Mouse (Mus musculus) ES-E14 (cell line): Measurements from ENCODE around the gene Car9. TPM values are rescaled to one million over a fixed set of nuclear protein-coding genes. Genes with fewer than 3 reads are reported as not detected.

Experiments
- DNase-seq: peaks from one replicate; pipeline ENCODE4 v3.0.0-alpha.2; 2013; ENCODE audit warnings: low read depth, low spot score
- H3K27ac ChIP-seq: 2 replicates; pipeline ENCODE4 v1.5.1; 2012; ENCODE audit warnings: low read depth, mild to moderate bottlenecking, low read length, moderate library complexity, mixed read lengths; ENCODE audit not compliant: poor library complexity, insufficient read depth, severe bottlenecking
- H3K36me3 ChIP-seq: 2 replicates; pipeline ENCODE4 v1.6.1; 2012; ENCODE audit warnings: mild to moderate bottlenecking, low read length, moderate library complexity, mixed read lengths; ENCODE audit not compliant: control insufficient read depth, poor library complexity, insufficient read depth, severe bottlenecking
- H3K4me1 ChIP-seq, 2 experiments: fragments of 150-350 bp in 1 of 2; sonication (generic) in 1 of 2; 2 replicates each; pipeline ENCODE4 v1.6.1; 2012; ENCODE audit warnings: low read length in 2 of 2, mild to moderate bottlenecking in 1 of 2, mixed read lengths in 1 of 2; ENCODE audit not compliant: control insufficient read depth in 2 of 2, insufficient read depth in 2 of 2, poor library complexity in 1 of 2
- H3K4me3 ChIP-seq, 2 experiments: fragments of 150-350 bp in 1 of 2; sonication (generic) in 1 of 2; 2 replicates each; pipeline ENCODE4 v1.5.1; 2012; ENCODE audit warnings: low read length in 2 of 2, low read depth in 1 of 2, mild to moderate bottlenecking in 1 of 2, mixed read lengths in 1 of 2; ENCODE audit not compliant: insufficient read depth in 1 of 2, poor library complexity in 1 of 2, severe bottlenecking in 1 of 2
- H3K9ac ChIP-seq: 2 replicates; pipeline ENCODE4 v1.6.1; 2012; ENCODE audit warnings: low read depth, mild to moderate bottlenecking, low read length, mixed read lengths; ENCODE audit not compliant: poor library complexity, insufficient read depth, severe bottlenecking
- H3K9me3 ChIP-seq: fragments of 150-350 bp; sonication (generic); 2 replicates; pipeline ENCODE4 v1.6.1; 2012; ENCODE audit warnings: low read depth, mild to moderate bottlenecking, low read length; ENCODE audit not compliant: control insufficient read depth, insufficient read depth
- CHD2 ChIP-seq: IDR thresholded peaks from 2 replicates; pipeline ENCODE4 v1.6.1; 2014; ENCODE audit warnings: mild to moderate bottlenecking, low read depth, low read length, inconsistent platforms
- HCFC1 ChIP-seq: IDR thresholded peaks from 2 replicates; pipeline ENCODE4 v1.6.1; 2012; ENCODE audit warnings: low read length, inconsistent platforms, borderline replicate concordance; ENCODE audit not compliant: insufficient read depth
- MAFK ChIP-seq: IDR thresholded peaks from 2 replicates; pipeline ENCODE4 v1.6.1; 2014; ENCODE audit warnings: mild to moderate bottlenecking, low read depth, low read length, inconsistent platforms; ENCODE audit not compliant: insufficient read depth
- ZC3H11A ChIP-seq: IDR thresholded peaks from 2 replicates; pipeline ENCODE4 v1.6.1; 2012; ENCODE audit warnings: low read depth, mild to moderate bottlenecking, inconsistent platforms, low read length, borderline replicate concordance
- ZNF384 ChIP-seq: IDR thresholded peaks from 2 replicates; pipeline ENCODE4 v1.6.1; 2012; ENCODE audit warnings: low read depth, low read length, inconsistent platforms
- in situ Hi-C, 2 experiments: fragments of 600-800 bp; cut with MboI; formaldehyde crosslinking; loops; one replicate each; pipeline ENCODE4 v1.15.1; 2025; ENCODE audit warnings: low sequenced_read_pairs in 2 of 2, inconsistent platforms in 1 of 2; ENCODE audit not compliant: unreplicated experiment in 2 of 2
- total RNA-seq: library from RNA; depleted of rRNA; stranded (reverse); fragments of 300-350 nt; gene quantifications from 2 replicates; pipeline ENCODE4 v1.2.3, GENCODE M21; 2012

Car9 gene
- total RNA-seq, 1 experiment, result 0.71 TPM

DNA sequence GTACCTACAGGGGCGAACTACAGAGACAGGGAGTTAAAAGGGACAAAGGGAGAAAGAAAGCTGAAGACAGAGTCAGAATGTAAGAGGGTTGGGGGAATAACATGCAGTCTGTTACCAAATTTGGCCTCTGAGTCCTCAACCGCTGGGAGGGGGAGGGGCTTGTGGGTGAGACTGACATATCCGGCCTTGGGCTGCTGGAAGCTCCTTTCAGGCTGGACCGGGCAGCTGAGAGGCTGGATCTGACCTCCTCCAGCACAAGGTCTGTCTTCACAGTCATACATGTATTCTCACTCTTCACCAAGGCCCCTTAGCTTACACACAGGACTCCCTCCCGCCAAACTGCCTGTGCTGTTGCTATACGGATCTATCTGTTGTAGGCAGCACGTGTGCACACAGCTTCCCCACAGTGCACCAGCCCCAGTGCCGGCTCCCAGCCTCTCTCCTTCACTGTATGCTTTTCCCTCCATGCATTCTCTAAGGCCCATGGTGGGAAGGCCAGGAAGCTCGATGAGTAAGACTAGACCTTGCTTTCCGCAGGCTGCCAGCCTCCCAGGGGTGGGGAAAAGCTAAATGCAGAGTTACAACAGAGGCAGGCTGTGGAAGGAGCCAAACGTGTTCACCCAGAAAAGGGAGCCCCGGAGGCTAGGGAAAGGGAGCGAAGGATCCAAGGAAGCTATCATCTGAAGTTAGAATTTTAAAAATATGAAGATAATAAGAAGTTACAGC, 52.0 kb downstream of the Car9 start:
- Histone ChIP-seq H3K4me3 (peak overlapping the region; percentile 44 to 51), H3K9me3 (no peaks in the 10 kb centered on the region), H3K36me3 (peaks cover 25% of the 10 kb centered on the region)

DNA sequence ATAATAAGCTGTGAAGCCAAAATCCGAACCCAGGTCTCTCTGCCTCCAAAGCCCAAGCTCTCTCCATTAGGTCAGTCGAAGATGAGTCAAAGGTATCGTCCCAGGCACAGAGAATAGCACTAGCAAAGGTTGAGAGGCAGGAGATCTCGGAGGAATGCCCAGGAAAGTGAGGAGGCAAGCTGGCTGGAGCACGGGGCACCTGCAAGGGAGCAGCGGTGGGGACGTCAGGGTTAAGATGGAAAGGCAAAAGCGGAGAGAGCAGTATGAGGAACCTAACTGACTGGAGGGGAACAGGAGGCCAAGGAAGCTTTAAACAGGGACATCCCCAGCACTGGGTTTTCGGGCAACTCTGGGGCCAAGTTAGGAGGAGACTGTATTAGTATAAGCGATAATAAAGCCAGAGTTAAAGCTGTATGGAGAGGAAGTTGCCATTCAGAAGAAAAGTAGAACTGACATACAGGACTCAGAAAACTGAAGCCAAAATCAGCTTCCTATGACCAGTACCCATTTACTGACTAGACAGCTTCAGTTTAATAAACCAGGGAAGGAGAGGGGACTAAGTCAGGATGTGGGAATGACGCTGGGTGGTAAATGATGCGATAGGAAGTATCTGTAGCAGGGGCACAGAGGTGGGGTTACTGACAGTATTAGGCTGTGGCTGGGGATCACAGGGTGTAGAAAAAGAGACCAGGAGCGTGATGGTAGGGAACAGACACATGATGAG, 52.9 kb downstream of the Car9 start:
- no peak overlapping the region for H3K4me3 ChIP-seq

More for the DNA sequence above, 52.0 kb downstream of the Car9 start:
- H3K4me1 ChIP-seq, result peaks cover 25 to 34% of the 10 kb centered on the region in 2 experiments
- in situ Hi-C loops, result no loop called here
- peak; percentile 60 for DNase-seq
- peak overlapping the region; percentile 71 for H3K9ac ChIP-seq
- peak overlapping the region; percentile 86 for H3K27ac ChIP-seq
- TF ChIP-seq MAFK (no peak), CHD2 (no peak; the same call in 1 of the 2 replicates), ZC3H11A (no peak), ZNF384 (no peak), HCFC1 (no peak)

DNA sequence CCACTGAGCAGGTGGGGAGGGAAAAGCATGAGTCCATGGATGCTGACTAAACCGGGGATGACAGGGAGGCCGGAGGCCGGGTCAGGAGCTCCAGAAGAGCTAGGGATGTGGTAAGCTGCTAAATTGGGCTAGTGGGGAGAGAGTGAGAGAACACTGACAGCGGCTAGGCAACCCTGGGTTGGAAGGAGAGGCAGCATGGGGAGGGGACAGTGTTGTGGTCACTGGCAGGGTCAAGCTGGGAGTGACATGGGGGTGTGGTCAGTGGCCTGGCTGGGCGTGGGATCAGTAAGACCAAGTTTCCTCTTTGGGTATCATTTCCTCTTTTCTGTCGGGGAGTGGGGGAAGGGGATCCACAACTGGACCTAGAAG, 53.5 kb downstream of the Car9 start:
- H3K27ac ChIP-seq, result no peak overlapping the region
- no peak for TF ChIP-seq ZC3H11A
- no peak for DNase-seq
- in situ Hi-C loops, result no loop called here
- peaks cover 25 to 34% of the 10 kb centered on the region in 2 experiments for H3K4me1 ChIP-seq
- H3K9me3 ChIP-seq, result no peaks in the 10 kb centered on the region
- peak overlapping the region; percentile 10; the same call in 1 of the 2 replicates for H3K9ac ChIP-seq
- H3K4me3 ChIP-seq, result no peak overlapping the region; a peak in 1 of 4 replicates
- H3K36me3 ChIP-seq, result peaks cover 14% of the 10 kb centered on the region

More for the DNA sequence above, 52.9 kb downstream of the Car9 start:
- Histone ChIP-seq H3K27ac (no peak overlapping the region), H3K4me1 (peaks cover 25 to 34% of the 10 kb centered on the region in 2 experiments), H3K36me3 (peaks cover 19% of the 10 kb centered on the region), H3K9ac (peak overlapping the region; percentile 15; the same call in 1 of the 2 replicates), H3K9me3 (no peaks in the 10 kb centered on the region)
- in situ Hi-C loops, result no loop called here
- no peak for DNase-seq
- TF ChIP-seq MAFK (no peak), HCFC1 (no peak), ZC3H11A (no peak), ZNF384 (no peak), CHD2 (no peak)

DNA sequence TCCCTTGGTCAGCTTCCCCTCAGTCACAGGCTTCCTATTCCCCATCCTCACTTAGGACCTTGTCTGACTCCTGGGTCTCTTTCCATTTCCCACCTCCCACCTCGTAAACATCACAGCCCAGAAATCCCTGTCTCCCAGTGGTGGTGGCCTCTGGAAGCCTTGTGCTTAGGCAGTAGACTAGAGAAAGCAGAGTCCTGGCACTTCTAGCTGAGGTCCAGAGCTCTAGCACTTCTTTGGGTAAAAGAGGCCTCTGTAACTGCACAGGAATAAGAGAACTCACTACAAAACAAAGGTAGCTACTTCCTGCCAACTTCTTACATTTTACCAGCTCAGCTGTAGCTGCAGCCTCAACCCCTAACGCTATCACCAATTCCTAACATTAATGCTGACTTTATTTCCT, 54.2 kb downstream of the Car9 start:
- Histone ChIP-seq H3K9me3 (no peaks in the 10 kb centered on the region), H3K36me3 (peaks cover 8% of the 10 kb centered on the region), H3K27ac (no peak overlapping the region), H3K9ac (no peak overlapping the region; the same call in 1 of the 2 replicates), H3K4me3 (peak overlapping the region; percentile 72 to 73; a peak in 2 of 4 replicates), H3K4me1 (peaks cover 25 to 34% of the 10 kb centered on the region in 2 experiments)
- TF ChIP-seq HCFC1, result no peak
- TF ChIP-seq ZNF384, result no peak
- no peak for TF ChIP-seq MAFK
- no peak for TF ChIP-seq ZC3H11A
- TF ChIP-seq CHD2, result no peak
- in situ Hi-C loops, result no loop called here
- no peak for DNase-seq
